Mouse (Mus musculus): ENCODE measurements around the gene Rab5a. TPM values are rescaled to one million over a fixed set of nuclear protein-coding genes. Genes with fewer than 3 reads are reported as not detected.

The Rab5a gene
- total RNA-seq, 4 experiments from 2014 or later = 114 to 132 (median 121) TPM

- no peak for DNase-seq (ENCODE audit: low spot score in 2 of 2)
Observed at GRCm38 (mm10) chr17:53542536-53542935, 63.5 kb downstream of the Rab5a start.

- DNase-seq (ENCODE audit: low spot score in 2 of 2) = peak; percentile 18 to 65
Observed at GRCm38 (mm10) chr17:53543591-53544324, 64.7 kb downstream of the Rab5a start.

GRCm38 (mm10) chr17:53551306-53552299 is 72.6 kb downstream of the Rab5a start:
- no peak for DNase-seq (ENCODE audit: low spot score in 2 of 2)

- DNase-seq (ENCODE audit: low spot score in 2 of 2) = no peak
Observed at GRCm38 (mm10) chr17:53554088-53554487, 75.1 kb downstream of the Rab5a start.

- no peak for DNase-seq (ENCODE audit: low spot score in 2 of 2)
Observed at GRCm38 (mm10) chr17:53554813-53555212, 75.8 kb downstream of the Rab5a start.

Other genes starting within 250 kb of the Rab5a start
- under 1 TPM; 0.16 to 0.56 (median 0.26) TPM for gene Efhb, start 15.9 kb upstream of the Rab5a start, total RNA-seq (2022)
- under 1 TPM in 1 of 4 experiments, not detected in 3; 0.15 TPM for gene Pp2d1, start 60.2 kb downstream of the Rab5a start, total RNA-seq (2022)
- gene Kat2b, start 87.6 kb downstream of the Rab5a start, total RNA-seq (2022) = 10 to 100 TPM; 16.8 to 35.3 (median 24.3) TPM
- gene Sgo1, start 210.1 kb downstream of the Rab5a start, total RNA-seq (2022) = under 1 TPM; 0.11 to 0.19 (median 0.15) TPM

All from left cerebral cortex, adult 8-10 months (tissue).